Mouse (Mus musculus) midbrain, embryonic 13.5 days (tissue): Measurements from ENCODE around the gene Neurl2. TPM values are rescaled to one million over a fixed set of nuclear protein-coding genes. Genes with fewer than 3 reads are reported as not detected.

Source experiments
- ATAC-seq: fragments of 200-750 bp; cut with Nextera tagmentation; 2 replicates; pipeline ENCODE4 v1.8.0; 2017; ENCODE audit warnings: mild to moderate bottlenecking, moderate TSS enrichment, moderate library complexity
- H3K27ac ChIP-seq: fragments of 300-500 bp; sonication (generic); 2 replicates; pipeline ENCODE4 v1.5.1; 2015; ENCODE audit warnings: inconsistent platforms, mild to moderate bottlenecking, moderate library complexity
- H3K27me3 ChIP-seq: fragments of 300-500 bp; sonication (generic); 2 replicates; pipeline ENCODE4 v1.6.1; 2015; ENCODE audit warnings: mild to moderate bottlenecking, inconsistent platforms
- H3K36me3 ChIP-seq: fragments of 300-500 bp; sonication (generic); 2 replicates; pipeline ENCODE4 v1.6.1; 2015; ENCODE audit warnings: mild to moderate bottlenecking, inconsistent platforms
- H3K4me1 ChIP-seq: fragments of 300-500 bp; sonication (generic); replicated peaks from 2 replicates; pipeline ENCODE4 v1.6.1; 2015; ENCODE audit warnings: inconsistent platforms
- H3K4me2 ChIP-seq: fragments of 300-500 bp; sonication (generic); replicated peaks from 2 replicates; pipeline ENCODE4 v1.6.1; 2015; ENCODE audit warnings: moderate library complexity, mild to moderate bottlenecking, inconsistent platforms
- H3K4me3 ChIP-seq: fragments of 300-500 bp; sonication (generic); replicated peaks from 2 replicates; pipeline ENCODE4 v1.5.1; 2015; ENCODE audit warnings: mild to moderate bottlenecking, inconsistent platforms
- H3K9ac ChIP-seq: fragments of 300-500 bp; sonication (generic); replicated peaks from 2 replicates; pipeline ENCODE4 v1.6.1; 2015; ENCODE audit warnings: mild to moderate bottlenecking, inconsistent platforms
- H3K9me3 ChIP-seq: fragments of 300-500 bp; sonication (generic); 2 replicates; pipeline ENCODE4 v1.6.1; 2016; ENCODE audit warnings: mild to moderate bottlenecking, inconsistent platforms
- WGBS: fragments of 180-500 bp; shearing (Covaris S2); methylation state at CpG from one replicate; pipeline ENCODE4 v1.1.7; 2015; 5-methylcytosine and 5-hydroxymethylcytosine counted together
- polyA plus RNA-seq: library from polyadenylated mRNA; unstranded; fragments of >200 nt; fragmentation: Nextera tagmentation; extraction: Ambion mirVana; gene quantifications from 2 replicates; pipeline ENCODE4 v1.2.1, GENCODE M21; 2015

The Neurl2 gene
- polyA plus RNA-seq, 1 experiment from 2014 or later = 4.7 TPM

- Histone ChIP-seq H3K9me3 (no peaks in the 10 kb centered on the region), H3K4me2 (no peak overlapping the region), H3K27ac (no peak overlapping the region), H3K9ac (no peak overlapping the region), H3K4me1 (peaks cover 4% of the 10 kb centered on the region), H3K27me3 (no peaks in the 10 kb centered on the region), H3K4me3 (no peak overlapping the region), H3K36me3 (peaks cover 67% of the 10 kb centered on the region)
- WGBS = 94% methylated on average over 18 of the region's 18 CpGs
- no peak for ATAC-seq
Measured at GRCm38 (mm10) chr2:164791841-164792261, 41.4 kb downstream of the Neurl2 start.

- H3K27me3 ChIP-seq = no peaks in the 10 kb centered on the region
- no peak for ATAC-seq
- H3K36me3 ChIP-seq = peaks cover 54% of the 10 kb centered on the region
- no peak overlapping the region for H3K27ac ChIP-seq
- 91% methylated on average over 4 of the region's 4 CpGs for WGBS
- no peak overlapping the region for H3K9ac ChIP-seq
- peaks cover 14% of the 10 kb centered on the region for H3K4me1 ChIP-seq
- no peak overlapping the region for H3K4me3 ChIP-seq
- H3K4me2 ChIP-seq = no peak overlapping the region
- H3K9me3 ChIP-seq = no peaks in the 10 kb centered on the region
Measured at GRCm38 (mm10) chr2:164790451-164790850, 42.8 kb downstream of the Neurl2 start.

GRCm38 (mm10) chr2:164788411-164788810 lies 44.8 kb downstream of the Neurl2 start:
- Histone ChIP-seq H3K4me2 (no peak overlapping the region), H3K4me1 (peaks cover 22% of the 10 kb centered on the region), H3K4me3 (no peak overlapping the region), H3K27ac (no peak overlapping the region), H3K27me3 (peaks cover 6% of the 10 kb centered on the region; the same call in 1 of the 2 replicates), H3K9me3 (no peaks in the 10 kb centered on the region), H3K36me3 (peaks cover 41% of the 10 kb centered on the region), H3K9ac (no peak overlapping the region)
- WGBS = 82% methylated on average over 4 of the region's 4 CpGs
- no peak for ATAC-seq

GRCm38 (mm10) chr2:164787779-164788178 lies 45.5 kb downstream of the Neurl2 start:
- H3K4me2 ChIP-seq = no peak overlapping the region
- H3K27me3 ChIP-seq = peaks cover 9% of the 10 kb centered on the region; the same call in 1 of the 2 replicates
- H3K9me3 ChIP-seq = no peaks in the 10 kb centered on the region
- H3K36me3 ChIP-seq = peaks cover 35% of the 10 kb centered on the region
- ATAC-seq = no peak
- 85% methylated on average over 10 of the region's 10 CpGs for WGBS
- H3K9ac ChIP-seq = no peak overlapping the region
- no peak overlapping the region for H3K27ac ChIP-seq
- H3K4me1 ChIP-seq = peaks cover 22% of the 10 kb centered on the region
- no peak overlapping the region for H3K4me3 ChIP-seq

GRCm38 (mm10) chr2:164787032-164787431 lies 46.2 kb downstream of the Neurl2 start:
- no peak overlapping the region for H3K4me3 ChIP-seq
- no peaks in the 10 kb centered on the region for H3K9me3 ChIP-seq
- H3K4me1 ChIP-seq = peaks cover 22% of the 10 kb centered on the region
- H3K36me3 ChIP-seq = peaks cover 28% of the 10 kb centered on the region
- no peak overlapping the region for H3K9ac ChIP-seq
- ATAC-seq = no peak
- peak overlapping the region; percentile 64 for H3K4me2 ChIP-seq
- H3K27me3 ChIP-seq = peaks cover 12% of the 10 kb centered on the region; the same call in 1 of the 2 replicates
- 88% methylated on average over 3 of the region's 3 CpGs for WGBS
- H3K27ac ChIP-seq = no peak overlapping the region

GRCm38 (mm10) chr2:164786388-164786885 lies 46.8 kb downstream of the Neurl2 start:
- peak overlapping the region; percentile 64 for H3K4me2 ChIP-seq
- peaks cover 22% of the 10 kb centered on the region for H3K4me1 ChIP-seq
- H3K4me3 ChIP-seq = peak overlapping the region; percentile 59
- H3K27ac ChIP-seq = no peak overlapping the region
- H3K27me3 ChIP-seq = peaks cover 12% of the 10 kb centered on the region; the same call in 1 of the 2 replicates
- 14% methylated on average over 15 of the region's 15 CpGs for WGBS
- ATAC-seq = peak; percentile 28; the same call in 1 of the 2 replicates
- H3K9ac ChIP-seq = peak overlapping the region; percentile 65
- peaks cover 22% of the 10 kb centered on the region for H3K36me3 ChIP-seq
- no peaks in the 10 kb centered on the region for H3K9me3 ChIP-seq

GRCm38 (mm10) chr2:164785481-164786387 lies 47.5 kb downstream of the Neurl2 start, which contains the start of gene Snx21:
Gene Snx21, plus strand, starts transcription at chr2:164785823.
- H3K9me3 ChIP-seq = no peaks in the 10 kb centered on the region
- under 1% methylated on average over 82 of the region's 89 CpGs for WGBS
- peaks cover 22% of the 10 kb centered on the region for H3K4me1 ChIP-seq
- H3K4me2 ChIP-seq = peak within 1 kb of the TSS; percentile 64
- peaks cover 15% of the 10 kb centered on the region for H3K36me3 ChIP-seq
- peak within 1 kb of the TSS; percentile 65 for H3K9ac ChIP-seq
- peak within 1 kb of the TSS; percentile 59 for H3K4me3 ChIP-seq
- peak within 1 kb of the TSS; percentile 35; the same call in 1 of the 2 replicates for H3K27ac ChIP-seq
- H3K27me3 ChIP-seq = peaks cover 12% of the 10 kb centered on the region; the same call in 1 of the 2 replicates
- ATAC-seq = peak; percentile 87

GRCm38 (mm10) chr2:164784869-164785420 lies 48.3 kb downstream of the Neurl2 start:
- H3K36me3 ChIP-seq = peaks cover 8% of the 10 kb centered on the region
- peak overlapping the region; percentile 64 for H3K4me2 ChIP-seq
- no peak for ATAC-seq
- H3K27ac ChIP-seq = no peak overlapping the region
- peaks cover 22% of the 10 kb centered on the region for H3K4me1 ChIP-seq
- H3K9ac ChIP-seq = peak overlapping the region; percentile 65
- H3K9me3 ChIP-seq = no peaks in the 10 kb centered on the region
- peak overlapping the region; percentile 59 for H3K4me3 ChIP-seq
- H3K27me3 ChIP-seq = peaks cover 12% of the 10 kb centered on the region; the same call in 1 of the 2 replicates
- 21% methylated on average over 7 of the region's 7 CpGs for WGBS

GRCm38 (mm10) chr2:164783926-164784581 lies 49.2 kb downstream of the Neurl2 start:
- WGBS = 76% methylated on average over 7 of the region's 7 CpGs
- no peak for ATAC-seq

GRCm38 (mm10) chr2:164781876-164782275 lies 51.4 kb downstream of the Neurl2 start:
- no peak overlapping the region for H3K9ac ChIP-seq
- 76% methylated on average over 4 of the region's 4 CpGs for WGBS
- H3K9me3 ChIP-seq = no peaks in the 10 kb centered on the region
- no peaks in the 10 kb centered on the region for H3K36me3 ChIP-seq
- H3K27ac ChIP-seq = no peak overlapping the region
- no peak for ATAC-seq
- no peak overlapping the region for H3K4me2 ChIP-seq
- peaks cover 18% of the 10 kb centered on the region for H3K4me1 ChIP-seq
- H3K4me3 ChIP-seq = no peak overlapping the region
- peaks cover 12% of the 10 kb centered on the region; the same call in 1 of the 2 replicates for H3K27me3 ChIP-seq

More at GRCm38 (mm10) chr2:164783926-164784581, 49.2 kb downstream of the Neurl2 start:
- Histone ChIP-seq H3K9me3 (no peaks in the 10 kb centered on the region), H3K4me1 (peaks cover 22% of the 10 kb centered on the region), H3K36me3 (peaks cover 3% of the 10 kb centered on the region; the same call in 1 of the 2 replicates), H3K4me3 (no peak overlapping the region), H3K9ac (no peak overlapping the region), H3K27me3 (peaks cover 12% of the 10 kb centered on the region; the same call in 1 of the 2 replicates), H3K27ac (no peak overlapping the region), H3K4me2 (no peak overlapping the region)
